Mouse (Mus musculus) mouse embryonic stem cell (cell line): ENCODE results near the gene Gm14781.
"Not testable (repeated sequence)": the region's sequence is repeated elsewhere in the genome, so short reads cannot be mapped to it uniquely, and the experiment has no call there.

Experiments
- in situ Hi-C, 2 experiments: fragments of 300-500 bp; cut with MboI; formaldehyde crosslinking; loops; 1 replicate in 1 of 2; 3 replicates in 1 of 2; pipeline ENCODE4 v1.14.3; 2019 to 2020; ENCODE audit warnings: low sequenced_read_pairs in 2 of 2, low pct_unique_long_range_greater_than_20kb in 1 of 2, mixed read lengths in 1 of 2; ENCODE audit not compliant: unreplicated experiment in 1 of 2

The Gm14781 gene

GRCm38 (mm10) chrX:91631894-91632293 is at the start of gene Gm14781:
Gene Gm14781, plus strand, starts transcription at chrX:91632194.
- in situ Hi-C loops: not testable (repeated sequence)

- in situ Hi-C loops: not testable (repeated sequence)
Observed at GRCm38 (mm10) chrX:91654964-91655575, 23.1 kb downstream of the Gm14781 start.
